Mouse (Mus musculus): Measurements from ENCODE around the gene Cox7a2.

Gene Cox7a2

DNA sequence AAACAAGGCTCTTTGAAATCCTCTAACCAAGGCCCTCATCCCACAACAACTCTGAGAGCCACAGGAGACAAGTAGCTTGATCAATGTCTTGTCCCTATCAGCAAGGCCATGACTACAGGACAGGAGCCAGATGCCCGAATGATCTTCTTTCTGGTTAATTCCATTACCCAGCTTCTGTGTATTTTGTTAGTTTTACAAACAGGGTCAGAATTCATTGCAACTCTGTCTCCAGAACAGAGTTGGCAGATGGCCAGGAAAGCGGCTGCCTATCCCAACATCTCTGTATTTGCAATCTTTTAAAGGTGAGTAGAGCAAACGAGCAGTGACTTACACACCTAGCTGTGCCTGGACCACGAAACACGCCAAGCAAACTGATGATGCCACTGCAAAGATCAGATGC lies 29.4 kb downstream of the Cox7a2 start:
- DNase-seq (ENCODE audit: low read depth) = no peak

DNA sequence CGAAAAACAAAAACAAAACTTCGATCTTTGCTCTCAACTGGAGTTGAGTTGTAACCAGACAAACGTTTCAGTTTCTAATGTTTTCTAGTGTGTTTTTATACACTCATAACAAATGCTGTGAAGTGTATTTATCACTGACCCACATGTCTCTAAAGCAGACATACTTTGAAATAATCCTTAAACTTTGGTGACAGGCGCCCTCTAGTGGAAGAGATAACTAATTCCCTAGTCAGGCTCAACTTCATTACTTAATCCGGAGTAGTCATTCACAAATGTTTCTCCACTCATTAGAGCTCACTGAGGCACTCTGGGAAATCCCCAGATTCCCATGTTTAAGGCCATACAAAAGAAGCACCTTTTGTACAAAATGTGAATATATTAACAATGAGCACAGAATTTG lies 36.6 kb downstream of the Cox7a2 start:
- no peak for DNase-seq (ENCODE audit: low read depth)

GRCm38 (mm10) chr9:79721056-79721455 lies 38.6 kb downstream of the Cox7a2 start:
- DNase-seq (ENCODE audit: low read depth) = no peak

GRCm38 (mm10) chr9:79720143-79720542 lies 39.5 kb downstream of the Cox7a2 start:
- no peak for DNase-seq (ENCODE audit: low read depth)

GRCm38 (mm10) chr9:79719451-79719850 lies 40.2 kb downstream of the Cox7a2 start:
- DNase-seq (ENCODE audit: low read depth) = no peak

GRCm38 (mm10) chr9:79718481-79719370 lies 41.0 kb downstream of the Cox7a2 start, which contains the start of gene Col12a1:
Col12a1 (minus strand) TSS chr9:79718831.
- peak; percentile 80 for DNase-seq (ENCODE audit: low read depth)

DNA sequence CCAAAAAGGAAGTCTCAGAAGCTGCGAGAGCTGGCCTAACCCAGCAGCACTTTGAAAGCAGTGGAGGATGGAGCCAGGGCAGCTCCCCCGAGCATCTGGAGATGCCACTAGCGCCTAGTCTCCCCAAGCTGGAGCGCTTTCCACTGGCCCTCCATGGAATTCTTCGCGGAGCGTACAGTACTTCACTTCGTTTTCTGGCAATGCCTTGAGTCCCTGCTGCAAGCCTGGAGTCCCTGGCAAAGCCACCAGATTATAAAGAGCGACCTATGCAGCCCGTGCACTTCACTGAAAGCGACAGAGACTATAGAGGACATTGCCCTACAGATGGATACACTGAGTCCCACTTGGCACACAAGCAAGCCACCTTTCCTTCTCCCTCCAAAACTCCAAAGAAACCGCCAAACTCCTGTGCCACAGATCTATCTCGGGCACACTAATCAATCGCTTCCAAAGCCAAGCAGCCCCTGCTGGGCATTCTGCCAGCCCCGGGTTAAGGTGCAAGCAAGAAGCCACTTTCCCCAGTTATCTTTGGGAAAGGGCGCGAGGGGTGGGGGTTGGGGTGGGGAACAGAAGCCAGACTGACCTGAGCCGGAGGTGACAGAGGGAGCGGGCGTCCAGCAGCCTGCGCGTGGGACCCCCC lies 41.7 kb downstream of the Cox7a2 start:
- no peak for DNase-seq (ENCODE audit: low read depth)

GRCm38 (mm10) chr9:79716909-79717835 lies 42.5 kb downstream of the Cox7a2 start:
- DNase-seq (ENCODE audit: low read depth) = no peak

DNA sequence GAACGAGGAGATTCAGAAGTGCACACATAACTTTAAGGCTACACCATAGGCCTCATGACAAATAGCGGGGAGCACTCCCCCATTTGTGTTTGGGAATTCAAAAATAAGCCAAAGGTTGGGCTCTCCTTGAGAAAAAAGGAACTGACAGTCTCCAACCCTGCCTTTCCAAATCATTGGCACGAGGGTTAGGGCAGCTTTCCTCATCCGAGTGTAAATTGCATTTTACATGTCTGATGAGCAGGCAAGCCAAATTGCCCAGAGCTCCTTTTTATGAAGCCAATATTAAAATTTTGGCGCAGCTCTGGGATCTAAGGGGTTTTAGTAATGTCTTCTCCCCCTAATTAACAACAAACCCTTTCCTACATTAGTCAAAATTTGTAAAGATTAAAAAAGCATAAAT lies 43.2 kb downstream of the Cox7a2 start:
- DNase-seq (ENCODE audit: low read depth) = no peak

DNA sequence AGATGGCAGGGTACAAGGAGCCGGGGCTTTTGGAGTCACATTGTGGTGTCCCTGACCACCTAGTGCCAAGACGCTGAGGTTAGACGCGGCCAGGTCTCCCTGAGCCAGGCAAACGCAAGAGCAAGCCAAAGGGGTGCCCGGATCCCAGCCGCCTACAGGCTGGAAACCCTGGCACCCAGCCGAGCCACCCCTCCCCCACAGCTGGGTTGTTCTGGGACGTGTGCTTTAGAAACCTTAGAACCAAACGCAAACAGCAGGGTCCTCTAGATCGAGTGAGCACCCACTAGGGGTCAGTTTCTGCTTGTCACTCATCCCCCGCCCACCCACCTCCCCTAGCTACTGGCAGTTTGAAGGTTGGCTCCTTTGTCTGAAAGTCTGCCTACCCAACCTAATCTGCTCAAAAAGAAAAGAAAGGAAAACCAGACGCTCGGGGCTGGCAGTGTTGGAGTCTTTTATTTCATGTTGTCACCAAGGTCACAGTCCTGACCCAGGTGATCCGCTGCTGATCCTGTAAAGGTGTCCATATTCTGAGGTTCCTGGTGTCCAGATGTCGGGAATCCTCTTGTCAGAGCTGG lies 45.1 kb downstream of the Cox7a2 start:
- no peak for DNase-seq (ENCODE audit: low read depth)

All from fibroblast of lung, adult 2 months (primary cell).